Mouse (Mus musculus) heart, adult 2 months (tissue): ENCODE measurements around the gene Cenpq.

Experiments used
- CTCF ChIP-seq: fragments of 200-600 bp; IDR thresholded peaks from 2 replicates; pipeline ENCODE4 v1.8.1; 2022; ENCODE audit warnings: antibody characterized with exemption, mild to moderate bottlenecking, moderate library complexity
- POLR2A ChIP-seq: fragments of 200-500 bp; IDR thresholded peaks from 2 replicates; pipeline ENCODE4 v1.6.1; 2011; ENCODE audit warnings: mild to moderate bottlenecking, low read depth, low read length, control low read depth; ENCODE audit not compliant: insufficient read depth

DNA sequence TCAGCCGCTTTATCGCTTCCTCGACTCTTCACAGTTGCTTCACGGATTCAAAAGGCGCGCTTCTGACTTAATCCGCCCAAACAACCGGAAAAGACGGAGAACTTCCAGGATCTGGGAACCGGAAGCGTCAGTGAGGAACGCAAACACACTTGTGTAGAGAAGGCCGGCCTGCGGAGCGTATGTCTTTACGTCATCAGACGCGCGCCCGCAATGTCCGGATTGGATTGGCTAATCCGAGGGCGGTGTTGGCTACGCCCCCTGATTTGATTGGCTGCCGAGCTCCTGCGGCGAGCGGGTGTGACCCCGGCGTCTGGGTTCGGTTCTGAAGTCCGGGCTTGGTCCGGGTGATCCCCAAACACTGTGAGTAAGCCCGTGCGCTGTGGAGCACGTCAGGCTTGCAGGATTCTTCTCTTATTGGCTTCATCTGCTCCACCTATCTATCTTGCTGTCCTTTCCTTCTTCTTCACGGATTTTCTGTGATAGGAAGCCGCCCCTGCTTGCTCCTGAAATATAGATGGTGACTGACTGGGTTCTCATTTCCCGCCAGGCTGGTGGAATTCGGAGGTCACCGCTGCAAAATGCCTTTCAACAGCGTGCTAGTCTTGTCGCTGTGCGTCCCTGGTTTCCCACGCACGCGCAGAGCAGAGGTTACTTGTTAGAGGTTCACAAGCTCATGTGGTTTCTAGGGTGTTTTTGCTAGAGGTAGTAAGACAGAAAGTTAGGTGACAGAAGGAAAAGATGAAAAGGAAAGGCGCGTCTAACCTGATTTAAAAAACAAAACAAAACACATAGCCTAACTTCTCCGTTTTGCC is at the start of gene Cenpq, which contains the start of gene Mut:
- TF ChIP-seq POLR2A: peak; percentile 90
- 0 out of 2 replicates have a peak, but pooled peaks have one; percentile 5 for TF ChIP-seq CTCF
